Mouse (Mus musculus) embryonic fibroblast, embryonic 13.5 days (primary cell): ENCODE data around the gene Nrbp1. TPM values are rescaled to one million over a fixed set of nuclear protein-coding genes. Genes with fewer than 3 reads are reported as not detected.
"Not testable (repeated sequence)": the region's sequence is repeated elsewhere in the genome, so short reads cannot be mapped to it uniquely, and the experiment has no call there.

Experiments
- H3K27ac ChIP-seq: 2 replicates; pipeline ENCODE4 v1.5.1; 2012; ENCODE audit warnings: low read length, control low read depth, inconsistent platforms; ENCODE audit not compliant: insufficient read depth
- H3K4me1 ChIP-seq: 2 replicates; pipeline ENCODE4 v1.6.1; 2011; ENCODE audit warnings: low read length; ENCODE audit not compliant: control insufficient read depth, insufficient read depth
- H3K4me3 ChIP-seq: 2 replicates; pipeline ENCODE4 v1.5.1; 2011; ENCODE audit warnings: mild to moderate bottlenecking, control low read depth, low read length; ENCODE audit not compliant: insufficient read depth
- CTCF ChIP-seq: IDR thresholded peaks from 2 replicates; pipeline ENCODE4 v1.5.1; 2011; ENCODE audit warnings: mild to moderate bottlenecking, control low read depth, low read length, moderate library complexity, borderline replicate concordance; ENCODE audit not compliant: insufficient read depth
- POLR2A ChIP-seq: IDR thresholded peaks from 2 replicates; pipeline ENCODE4 v1.6.1; 2011; ENCODE audit warnings: low read depth, mild to moderate bottlenecking, control low read depth, low read length, moderate library complexity
- polyA plus RNA-seq: library from polyadenylated mRNA; stranded (reverse); fragments of >200 nt; gene quantifications from 2 replicates; pipeline ENCODE4 v1.2.4, GENCODE M21; 2011; ENCODE audit warnings: low read depth; ENCODE audit not compliant: missing spikeins, insufficient read length

Nrbp1 gene
- polyA plus RNA-seq, 1 experiment: 115 TPM

GRCm38 (mm10) chr5:31198170-31198569, 42.5 kb upstream of the Nrbp1 start:
- H3K4me3 ChIP-seq: no peak overlapping the region
- H3K27ac ChIP-seq: no peak overlapping the region
- TF ChIP-seq CTCF: no peak
- TF ChIP-seq POLR2A: peak; percentile 20; the same call in 1 of the 2 replicates
- no peaks in the 10 kb centered on the region for H3K4me1 ChIP-seq

- H3K4me1 ChIP-seq: no peaks in the 10 kb centered on the region
- no peak overlapping the region for H3K27ac ChIP-seq
- TF ChIP-seq POLR2A: no peak; the same call in 1 of the 2 replicates
- TF ChIP-seq CTCF: no peak
- H3K4me3 ChIP-seq: no peak overlapping the region
Measured at GRCm38 (mm10) chr5:31198616-31199320, 41.9 kb upstream of the Nrbp1 start.

- H3K27ac ChIP-seq: no peak overlapping the region
- TF ChIP-seq POLR2A (peak; percentile 42), CTCF (no peak)
- H3K4me1 ChIP-seq: no peaks in the 10 kb centered on the region
- H3K4me3 ChIP-seq: no peak overlapping the region
Measured at GRCm38 (mm10) chr5:31199321-31199892, 41.3 kb upstream of the Nrbp1 start.

GRCm38 (mm10) chr5:31199893-31200292, 40.8 kb upstream of the Nrbp1 start:
- H3K4me1 ChIP-seq: no peaks in the 10 kb centered on the region
- TF ChIP-seq POLR2A: no peak; the same call in 1 of the 2 replicates
- TF ChIP-seq CTCF: 0 out of 2 replicates have a peak, but pooled peaks have one; percentile 23
- H3K27ac ChIP-seq: no peak overlapping the region
- no peak overlapping the region for H3K4me3 ChIP-seq

GRCm38 (mm10) chr5:31200327-31200768, 40.3 kb upstream of the Nrbp1 start:
- Histone ChIP-seq H3K4me3 (peak overlapping the region; percentile 20), H3K4me1 (no peaks in the 10 kb centered on the region), H3K27ac (no peak overlapping the region)
- TF ChIP-seq CTCF (no peak), POLR2A (no peak; the same call in 1 of the 2 replicates)

GRCm38 (mm10) chr5:31201042-31201741, 39.5 kb upstream of the Nrbp1 start:
- Histone ChIP-seq H3K4me1 (no peaks in the 10 kb centered on the region), H3K27ac (peak overlapping the region; percentile 23), H3K4me3 (peak overlapping the region; percentile 67)
- TF ChIP-seq CTCF: no peak
- TF ChIP-seq POLR2A: no peak; the same call in 1 of the 2 replicates

GRCm38 (mm10) chr5:31201742-31202590, 38.7 kb upstream of the Nrbp1 start, which contains the start of gene Zfp513:
Zfp513 (minus strand) TSS chr5:31202303.
- H3K27ac ChIP-seq: peak within 1 kb of the TSS; percentile 39
- no peaks in the 10 kb centered on the region for H3K4me1 ChIP-seq
- H3K4me3 ChIP-seq: peak within 1 kb of the TSS; percentile 67
- no peak for TF ChIP-seq CTCF
- TF ChIP-seq POLR2A: peak; percentile 75

GRCm38 (mm10) chr5:31202933-31203332, 37.7 kb upstream of the Nrbp1 start:
- Histone ChIP-seq H3K4me3 (0 out of 2 replicates have a peak overlapping the region, but pooled peaks have one; percentile 43), H3K27ac (no peak overlapping the region), H3K4me1 (no peaks in the 10 kb centered on the region)
- TF ChIP-seq CTCF: no peak
- TF ChIP-seq POLR2A: no peak

- Histone ChIP-seq H3K4me3 (no peak overlapping the region), H3K27ac (no peak overlapping the region), H3K4me1 (no peaks in the 10 kb centered on the region)
- TF ChIP-seq POLR2A (no peak), CTCF (no peak)
Measured at GRCm38 (mm10) chr5:31203866-31204265, 36.8 kb upstream of the Nrbp1 start.

- Histone ChIP-seq H3K27ac (no peak overlapping the region), H3K4me3 (no peak overlapping the region), H3K4me1 (no peaks in the 10 kb centered on the region)
- TF ChIP-seq POLR2A (no peak), CTCF (no peak)
Measured at GRCm38 (mm10) chr5:31204421-31204820, 36.2 kb upstream of the Nrbp1 start.

GRCm38 (mm10) chr5:31216554-31216953, 24.1 kb upstream of the Nrbp1 start:
- not testable (repeated sequence) for H3K4me3 ChIP-seq, H3K4me1 ChIP-seq, H3K27ac ChIP-seq
